Mouse (Mus musculus): ENCODE results near the gene Apaf1. TPM values are rescaled to one million over a fixed set of nuclear protein-coding genes. Genes with fewer than 3 reads are reported as not detected.
A peak's percentile ranks its signal among the peaks of the same experiment; 100 is the strongest.

Gene Apaf1
- polyA plus RNA-seq, 1 experiment from 2014 or later = 18.3 TPM

GRCm38 (mm10) chr10:90969355-90970174, 113.0 kb downstream of the Apaf1 start:
- Histone ChIP-seq H3K9me3 (no peaks in the 10 kb centered on the region), H3K4me2 (peak overlapping the region; percentile 95), H3K9ac (peak overlapping the region; percentile 4; the same call in 1 of the 2 replicates), H3K27ac (no peak overlapping the region), H3K36me3 (no peaks in the 10 kb centered on the region), H3K27me3 (replicated peaks) (peaks cover 36% of the 10 kb centered on the region), H3K4me1 (no peaks in the 10 kb centered on the region; the same call in none of the 2 replicates), H3K4me3 (replicated peaks) (peak overlapping the region; percentile 46)
- WGBS = 3% methylated on average over 70 of the region's 72 CpGs
- peak; percentile 54 for ATAC-seq (ENCODE audit: insufficient read depth, low FRiP score, low read depth)

GRCm38 (mm10) chr10:90968247-90968646, 114.3 kb downstream of the Apaf1 start:
- H3K4me3 ChIP-seq (replicated peaks) = no peak overlapping the region
- H3K9ac ChIP-seq = no peak overlapping the region
- H3K9me3 ChIP-seq = no peaks in the 10 kb centered on the region
- 92% methylated on average over 10 of the region's 10 CpGs for WGBS
- H3K36me3 ChIP-seq = no peaks in the 10 kb centered on the region
- H3K4me1 ChIP-seq = no peaks in the 10 kb centered on the region; the same call in none of the 2 replicates
- peaks cover 36% of the 10 kb centered on the region for H3K27me3 ChIP-seq (replicated peaks)
- H3K4me2 ChIP-seq = no peak overlapping the region
- no peak overlapping the region for H3K27ac ChIP-seq
- ATAC-seq (ENCODE audit: insufficient read depth, low FRiP score, low read depth) = no peak

GRCm38 (mm10) chr10:90966821-90967220, 115.7 kb downstream of the Apaf1 start:
- H3K9me3 ChIP-seq = no peaks in the 10 kb centered on the region
- ATAC-seq (ENCODE audit: insufficient read depth, low FRiP score, low read depth) = no peak
- WGBS = 17% methylated on average over 9 of the region's 9 CpGs
- H3K27ac ChIP-seq = no peak overlapping the region
- no peaks in the 10 kb centered on the region for H3K36me3 ChIP-seq
- no peak overlapping the region for H3K4me3 ChIP-seq (replicated peaks)
- no peaks in the 10 kb centered on the region; the same call in none of the 2 replicates for H3K4me1 ChIP-seq
- H3K9ac ChIP-seq = no peak overlapping the region
- H3K4me2 ChIP-seq = no peak overlapping the region
- peaks cover 36% of the 10 kb centered on the region for H3K27me3 ChIP-seq (replicated peaks)

GRCm38 (mm10) chr10:90965671-90966315, 116.8 kb downstream of the Apaf1 start:
- Histone ChIP-seq H3K4me2 (no peak overlapping the region), H3K9ac (no peak overlapping the region), H3K27ac (no peak overlapping the region), H3K4me3 (replicated peaks) (no peak overlapping the region), H3K9me3 (no peaks in the 10 kb centered on the region), H3K4me1 (no peaks in the 10 kb centered on the region; the same call in none of the 2 replicates), H3K36me3 (no peaks in the 10 kb centered on the region), H3K27me3 (replicated peaks) (peaks cover 36% of the 10 kb centered on the region)
- no peak for ATAC-seq (ENCODE audit: insufficient read depth, low FRiP score, low read depth)
- 52% methylated on average over 14 of the region's 14 CpGs for WGBS

GRCm38 (mm10) chr10:90964511-90964910, 118.1 kb downstream of the Apaf1 start:
- no peak overlapping the region for H3K9ac ChIP-seq
- peaks cover 30% of the 10 kb centered on the region for H3K27me3 ChIP-seq (replicated peaks)
- H3K4me3 ChIP-seq (replicated peaks) = no peak overlapping the region
- no peak for ATAC-seq (ENCODE audit: insufficient read depth, low FRiP score, low read depth)
- no peaks in the 10 kb centered on the region; the same call in 1 of the 2 replicates for H3K4me1 ChIP-seq
- H3K36me3 ChIP-seq = no peaks in the 10 kb centered on the region
- no peak overlapping the region for H3K27ac ChIP-seq
- no peak overlapping the region for H3K4me2 ChIP-seq
- no peaks in the 10 kb centered on the region for H3K9me3 ChIP-seq
- WGBS = 20% methylated on average over 9 of the region's 9 CpGs

GRCm38 (mm10) chr10:90960374-90960773, 122.2 kb downstream of the Apaf1 start:
- no peaks in the 10 kb centered on the region for H3K9me3 ChIP-seq
- H3K9ac ChIP-seq = no peak overlapping the region
- ATAC-seq (ENCODE audit: insufficient read depth, low FRiP score, low read depth) = no peak
- no peaks in the 10 kb centered on the region for H3K27me3 ChIP-seq (replicated peaks)
- no peaks in the 10 kb centered on the region for H3K36me3 ChIP-seq
- 79% methylated on average over 7 of the region's 7 CpGs for WGBS
- H3K27ac ChIP-seq = no peak overlapping the region
- no peak overlapping the region for H3K4me2 ChIP-seq
- H3K4me1 ChIP-seq = no peaks in the 10 kb centered on the region
- no peak overlapping the region for H3K4me3 ChIP-seq (replicated peaks)

GRCm38 (mm10) chr10:90953821-90954220, 128.7 kb downstream of the Apaf1 start:
- no peaks in the 10 kb centered on the region for H3K4me1 ChIP-seq
- no peak overlapping the region for H3K4me2 ChIP-seq
- no peaks in the 10 kb centered on the region for H3K36me3 ChIP-seq
- no peaks in the 10 kb centered on the region for H3K27me3 ChIP-seq (replicated peaks)
- no peak for ATAC-seq (ENCODE audit: insufficient read depth, low FRiP score, low read depth)
- no peak overlapping the region for H3K4me3 ChIP-seq (replicated peaks)
- no peak overlapping the region for H3K27ac ChIP-seq
- no peaks in the 10 kb centered on the region for H3K9me3 ChIP-seq
- WGBS = 63% methylated on average over 6 of the region's 6 CpGs
- no peak overlapping the region for H3K9ac ChIP-seq

- H3K9ac ChIP-seq = no peak overlapping the region
- H3K4me3 ChIP-seq (replicated peaks) = no peak overlapping the region
- H3K4me1 ChIP-seq = no peaks in the 10 kb centered on the region
- no peak overlapping the region for H3K4me2 ChIP-seq
- 86% methylated on average over 15 of the region's 15 CpGs for WGBS
- no peaks in the 10 kb centered on the region for H3K36me3 ChIP-seq
- H3K9me3 ChIP-seq = no peaks in the 10 kb centered on the region
- H3K27ac ChIP-seq = no peak overlapping the region
- ATAC-seq (ENCODE audit: insufficient read depth, low FRiP score, low read depth) = no peak
- no peaks in the 10 kb centered on the region for H3K27me3 ChIP-seq (replicated peaks)
Observed at GRCm38 (mm10) chr10:90953103-90953709, 129.4 kb downstream of the Apaf1 start.

- H3K9me3 ChIP-seq = no peaks in the 10 kb centered on the region
- no peaks in the 10 kb centered on the region for H3K36me3 ChIP-seq
- H3K9ac ChIP-seq = no peak overlapping the region
- H3K4me3 ChIP-seq (replicated peaks) = no peak overlapping the region
- WGBS = 85% methylated on average over 18 of the region's 18 CpGs
- no peak for ATAC-seq (ENCODE audit: insufficient read depth, low FRiP score, low read depth)
- H3K27me3 ChIP-seq (replicated peaks) = no peaks in the 10 kb centered on the region
- H3K4me2 ChIP-seq = no peak overlapping the region
- H3K4me1 ChIP-seq = no peaks in the 10 kb centered on the region
- H3K27ac ChIP-seq = no peak overlapping the region
Observed at GRCm38 (mm10) chr10:90947608-90948373, 134.8 kb downstream of the Apaf1 start.

- WGBS = 84% methylated on average over 6 of the region's 6 CpGs
- Histone ChIP-seq H3K4me1 (no peaks in the 10 kb centered on the region), H3K27ac (no peak overlapping the region), H3K4me2 (no peak overlapping the region), H3K9ac (no peak overlapping the region), H3K27me3 (replicated peaks) (no peaks in the 10 kb centered on the region), H3K9me3 (no peaks in the 10 kb centered on the region), H3K4me3 (replicated peaks) (no peak overlapping the region), H3K36me3 (no peaks in the 10 kb centered on the region)
- no peak for ATAC-seq (ENCODE audit: insufficient read depth, low FRiP score, low read depth)
Observed at GRCm38 (mm10) chr10:90947043-90947442, 135.5 kb downstream of the Apaf1 start.

- Histone ChIP-seq H3K4me1 (no peaks in the 10 kb centered on the region), H3K4me2 (no peak overlapping the region), H3K27ac (no peak overlapping the region), H3K27me3 (replicated peaks) (no peaks in the 10 kb centered on the region), H3K4me3 (replicated peaks) (no peak overlapping the region), H3K9ac (no peak overlapping the region), H3K36me3 (no peaks in the 10 kb centered on the region), H3K9me3 (no peaks in the 10 kb centered on the region)
- no peak for ATAC-seq (ENCODE audit: insufficient read depth, low FRiP score, low read depth)
- 84% methylated on average over 14 of the region's 14 CpGs for WGBS
Observed at GRCm38 (mm10) chr10:90942001-90942700, 140.4 kb downstream of the Apaf1 start.
